Mouse (Mus musculus): ENCODE measurements around the gene Ctnnd2.

Ctnnd2 gene

DNA sequence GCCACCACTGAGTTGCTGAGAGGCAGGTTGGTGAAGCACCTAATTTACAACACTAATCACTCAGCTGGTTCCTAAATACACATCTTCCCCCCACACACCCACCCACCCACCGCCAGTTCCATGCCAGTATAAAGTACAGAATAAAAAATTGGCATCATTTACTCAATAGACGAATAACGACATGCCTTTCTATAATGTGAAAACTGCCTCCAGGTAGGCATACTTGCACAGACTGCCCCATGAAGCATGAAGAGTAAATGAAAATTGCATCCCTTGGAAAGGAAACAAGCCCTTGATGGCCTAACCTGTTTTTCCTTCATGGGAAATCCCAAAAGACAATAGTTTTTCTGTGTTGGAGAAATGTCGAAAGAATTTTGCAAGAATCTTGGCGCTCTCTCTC, 212.0 kb downstream of the Ctnnd2 start:
- DNase-seq (ENCODE audit: extremely low read depth, low read depth) = no peak

- DNase-seq (ENCODE audit: extremely low read depth, low read depth) = no peak
Measured at GRCm38 (mm10) chr15:30386489-30386888, 214.1 kb downstream of the Ctnnd2 start.

- no peak for DNase-seq (ENCODE audit: extremely low read depth, low read depth)
Measured at GRCm38 (mm10) chr15:30387244-30387643, 214.9 kb downstream of the Ctnnd2 start.

DNA sequence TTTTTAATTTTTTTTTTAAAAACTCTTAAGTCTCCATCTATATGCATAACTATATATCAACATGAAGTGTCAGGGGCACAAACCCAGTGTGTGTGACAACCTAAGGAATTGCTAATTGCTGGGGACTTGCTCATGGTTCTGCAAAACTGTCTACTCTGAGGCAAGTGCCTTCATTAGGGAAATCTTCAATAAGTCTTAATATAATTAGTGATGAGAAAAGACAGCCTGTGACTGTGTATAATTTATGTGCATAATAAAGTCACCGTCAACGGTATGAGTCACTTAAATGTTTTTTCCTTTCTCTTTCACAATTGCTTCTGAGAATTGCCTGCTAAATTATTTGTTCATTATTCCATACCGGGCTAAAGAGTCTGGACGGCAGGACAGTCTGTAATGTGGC, 228.7 kb downstream of the Ctnnd2 start:
- no peak for DNase-seq (ENCODE audit: extremely low read depth, low read depth)

DNA sequence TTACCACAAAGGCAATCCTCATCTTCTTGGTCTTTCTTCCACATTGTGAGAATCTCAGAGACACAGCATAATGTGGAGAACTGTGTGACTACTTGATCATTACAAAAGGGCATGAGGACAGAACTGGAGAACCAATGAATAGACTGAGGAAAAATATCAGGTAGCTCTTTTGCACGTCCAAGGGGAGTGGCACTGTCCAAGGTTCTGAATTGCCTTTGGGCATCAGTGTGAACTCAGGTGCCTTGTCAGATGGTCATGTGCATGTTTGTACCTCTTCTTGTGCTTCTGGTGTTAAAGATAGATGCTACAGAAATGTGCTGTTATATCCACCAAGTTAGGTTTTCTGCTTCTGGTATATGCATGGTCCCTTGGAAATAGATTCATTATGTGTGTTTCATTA, 233.9 kb downstream of the Ctnnd2 start:
- DNase-seq (ENCODE audit: extremely low read depth, low read depth) = no peak

DNA sequence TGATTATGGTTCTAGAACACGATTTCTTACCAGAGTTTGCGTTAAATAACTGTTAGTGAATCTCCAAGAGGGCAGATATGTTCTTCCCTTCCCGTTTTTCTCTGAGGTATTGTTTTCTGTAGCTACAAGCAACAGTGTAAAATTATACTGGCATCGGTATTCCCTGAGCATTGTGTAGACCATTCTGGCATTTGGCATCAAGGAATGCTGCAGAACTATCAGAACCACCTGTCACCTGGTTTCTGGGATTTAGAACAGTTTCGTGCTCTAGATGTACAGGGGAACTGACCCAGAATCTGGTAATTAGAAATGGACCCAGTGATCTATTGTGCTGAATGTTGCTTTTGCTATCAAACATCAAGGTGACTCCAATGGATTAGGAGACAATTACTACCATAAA, 250.8 kb downstream of the Ctnnd2 start:
- DNase-seq (ENCODE audit: extremely low read depth, low read depth) = no peak

DNA sequence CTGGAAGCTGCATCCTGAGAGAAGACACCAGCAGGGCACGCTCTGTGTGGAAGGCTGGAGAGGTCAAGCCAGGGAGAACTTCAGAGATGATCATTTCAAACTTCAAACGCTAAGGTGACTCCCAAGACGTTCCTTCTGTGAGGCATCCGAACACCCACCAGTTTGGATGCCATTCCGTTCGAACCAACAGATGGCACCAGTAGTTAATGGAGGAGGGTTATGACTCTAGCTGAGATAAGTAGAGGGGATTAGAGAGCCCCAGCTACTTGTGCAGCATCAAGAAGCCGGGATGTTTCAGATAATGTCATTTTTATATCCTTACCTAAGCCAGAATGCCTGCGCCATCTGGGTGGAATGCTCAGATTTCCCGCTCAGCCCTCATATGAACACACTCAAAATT, 251.9 kb downstream of the Ctnnd2 start:
- DNase-seq (ENCODE audit: extremely low read depth, low read depth) = no peak

DNA sequence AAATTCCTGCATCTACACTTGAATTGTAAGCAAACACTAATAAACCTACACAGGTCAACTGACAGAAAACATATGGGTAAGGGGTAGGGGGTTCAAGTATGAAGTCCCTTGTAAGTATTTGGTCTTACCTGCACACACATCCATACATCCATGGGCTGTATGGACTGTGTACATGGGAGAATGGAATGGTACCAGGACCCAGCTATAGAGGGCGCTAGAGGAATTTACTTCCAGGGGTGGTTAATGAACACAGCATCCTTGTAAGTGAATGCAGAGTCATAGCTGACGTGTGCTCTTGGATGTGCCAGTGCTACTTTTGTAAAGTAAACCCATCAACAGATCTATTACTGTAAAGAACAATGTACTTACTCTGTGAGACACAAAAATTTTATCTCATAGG, 254.9 kb downstream of the Ctnnd2 start:
- peak; percentile 25 for DNase-seq (ENCODE audit: extremely low read depth, low read depth)

GRCm38 (mm10) chr15:30439045-30439444, 266.7 kb downstream of the Ctnnd2 start:
- no peak for DNase-seq (ENCODE audit: extremely low read depth, low read depth)

DNA sequence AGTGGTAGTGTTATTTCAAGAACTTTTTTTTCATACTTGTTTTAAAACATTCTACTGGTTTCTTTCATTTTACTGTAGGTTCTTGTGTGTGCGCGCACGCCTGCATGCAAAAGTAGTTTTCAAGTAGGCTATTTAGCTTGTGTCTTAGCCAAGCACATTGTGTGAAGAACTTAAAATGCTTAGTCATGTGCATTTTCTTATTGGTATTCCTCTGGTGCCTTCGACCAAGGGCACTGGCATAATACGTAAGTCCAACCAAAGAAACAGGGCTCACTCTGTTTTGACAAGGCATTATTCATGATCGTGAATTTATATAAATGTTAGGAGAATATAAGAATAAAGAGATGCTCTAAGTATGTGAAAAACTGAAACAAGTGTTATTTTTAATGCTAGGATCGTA, 278.4 kb downstream of the Ctnnd2 start:
- DNase-seq (ENCODE audit: extremely low read depth, low read depth) = no peak

DNA sequence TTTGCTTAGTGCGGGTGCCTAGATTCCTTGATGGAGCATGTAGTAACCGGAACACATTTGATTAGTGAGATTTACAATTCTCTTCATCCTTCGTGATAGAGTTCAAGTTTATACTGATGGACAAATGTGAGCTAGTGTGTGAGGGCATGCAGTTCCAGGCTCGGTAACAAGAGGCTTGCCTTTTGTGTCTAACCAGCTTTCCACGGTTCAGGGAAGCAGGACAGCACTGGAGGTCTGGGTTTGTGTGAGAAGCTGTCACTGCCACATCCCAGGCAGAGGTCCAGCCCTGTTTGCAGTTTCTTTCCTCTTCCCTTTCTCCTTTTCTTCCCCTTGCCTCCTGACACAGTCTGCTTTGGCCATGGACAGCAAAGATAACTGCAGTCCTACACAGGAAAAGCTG, 279.5 kb downstream of the Ctnnd2 start:
- DNase-seq (ENCODE audit: extremely low read depth, low read depth) = no peak

GRCm38 (mm10) chr15:30457541-30458250, 285.3 kb downstream of the Ctnnd2 start:
- no peak for DNase-seq (ENCODE audit: extremely low read depth, low read depth)

DNA sequence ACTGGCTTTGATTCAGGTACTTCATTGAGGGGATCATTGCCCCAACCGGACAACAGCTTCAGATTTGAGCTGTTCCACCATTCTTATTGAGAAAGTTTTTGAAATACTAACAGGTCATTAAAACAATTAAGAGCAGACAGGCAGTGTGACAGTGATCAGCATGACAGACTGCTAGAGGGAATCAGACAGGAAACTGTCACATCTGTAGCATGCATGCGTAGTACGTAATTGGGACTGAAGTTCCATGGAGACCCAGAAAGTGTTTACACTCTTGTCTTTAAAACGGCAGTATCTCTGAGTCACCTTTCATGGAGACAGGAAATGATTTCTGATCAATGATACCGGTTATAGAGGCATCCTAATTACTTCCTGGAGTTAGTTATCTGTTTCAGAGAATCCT, 286.3 kb downstream of the Ctnnd2 start:
- no peak for DNase-seq (ENCODE audit: extremely low read depth, low read depth)

- DNase-seq (ENCODE audit: extremely low read depth, low read depth) = no peak
Measured at GRCm38 (mm10) chr15:30460341-30461125, 288.1 kb downstream of the Ctnnd2 start.

DNA sequence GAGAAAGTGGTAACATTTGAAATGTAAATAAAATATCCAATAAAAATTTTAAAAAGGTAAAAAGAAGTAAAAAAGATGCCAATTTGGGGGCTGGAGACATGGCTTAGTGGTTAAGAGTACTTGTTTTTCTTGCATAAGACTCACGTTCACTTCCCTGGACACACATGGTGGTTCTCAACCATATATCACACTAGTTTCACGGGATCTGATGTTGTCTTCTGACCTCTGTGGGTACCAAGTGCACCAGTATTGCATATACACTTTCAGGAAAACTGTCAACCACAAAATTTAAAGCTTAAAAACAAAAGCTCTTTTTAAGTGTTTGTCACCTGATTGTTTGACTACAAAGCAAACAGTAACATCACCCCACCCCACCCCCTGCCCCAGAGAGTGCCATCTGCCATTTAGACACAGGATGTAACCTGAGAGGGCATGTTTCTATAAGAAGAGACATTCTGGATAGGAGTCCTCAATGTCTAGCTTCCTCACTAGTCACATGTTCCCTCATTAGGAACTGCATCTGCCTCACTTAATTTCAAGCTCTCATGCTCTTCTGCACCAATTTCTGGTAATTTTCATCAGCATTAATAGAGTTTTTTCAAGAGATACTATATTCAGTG, 290.5 kb downstream of the Ctnnd2 start:
- DNase-seq (ENCODE audit: extremely low read depth, low read depth) = no peak

- DNase-seq (ENCODE audit: extremely low read depth, low read depth) = no peak
Measured at GRCm38 (mm10) chr15:30463471-30464047, 291.2 kb downstream of the Ctnnd2 start.

DNA sequence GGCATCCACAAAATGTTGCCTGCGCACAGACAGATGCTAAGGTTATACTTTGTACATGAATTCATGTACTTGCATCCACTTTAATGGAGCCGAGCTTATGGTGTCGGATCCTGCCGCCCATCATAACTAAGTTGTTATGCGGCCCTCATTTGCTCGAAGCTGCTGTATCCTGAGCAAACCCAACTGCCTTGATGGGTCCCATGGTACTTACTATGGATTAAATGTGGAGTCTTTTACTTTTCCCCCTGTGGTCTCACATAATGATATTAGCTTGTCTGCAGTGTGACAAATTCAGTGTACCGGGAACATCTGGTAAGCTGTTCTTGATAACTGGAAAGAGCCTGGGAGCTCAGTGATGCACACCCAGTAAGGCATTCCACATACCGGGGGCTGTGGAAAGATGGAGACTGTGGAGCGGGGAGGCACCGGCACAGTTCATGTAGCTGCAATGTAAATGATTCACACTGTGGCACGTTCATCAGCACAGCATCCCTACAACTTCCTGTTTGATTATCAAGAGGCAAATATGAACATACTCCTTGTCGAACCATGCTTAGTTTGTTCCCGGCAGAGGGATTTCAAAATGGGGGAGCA, 294.7 kb downstream of the Ctnnd2 start:
- no peak for DNase-seq (ENCODE audit: extremely low read depth, low read depth)

- DNase-seq (ENCODE audit: extremely low read depth, low read depth) = no peak
Measured at GRCm38 (mm10) chr15:30468773-30469172, 296.4 kb downstream of the Ctnnd2 start.

GRCm38 (mm10) chr15:30471280-30471966, 299.0 kb downstream of the Ctnnd2 start:
- no peak for DNase-seq (ENCODE audit: extremely low read depth, low read depth)

GRCm38 (mm10) chr15:30480676-30481075, 308.3 kb downstream of the Ctnnd2 start:
- DNase-seq (ENCODE audit: extremely low read depth, low read depth) = no peak

GRCm38 (mm10) chr15:30506476-30506875, 334.1 kb downstream of the Ctnnd2 start:
- no peak for DNase-seq (ENCODE audit: extremely low read depth, low read depth)
